ENCODE assay signal across 11 mouse cellular contexts in genomic region chr4:152953237-152953974, GRCm38 (mm10).
A peak's percentile ranks its signal among the peaks of the same experiment; 100 is the strongest.
DNase-seq lines count a peak whose midpoint lies in the region; ATAC-seq lines count a peak whose summit lies in the region.
"Had no signal": no experiment of that assay in that cellular context is flagged by ENCODE, and none has a peak within 500 bp of the region (broad histone marks: within the 10 kb centered on the region; RNA-seq: fewer than 3 reads in every experiment).

No protein-coding gene starts in this region.

- H3K4me1 ChIP-seq in hindbrain, embryonic 12.5 days: peaks cover 17% of the 10 kb centered on the region

- peak overlapping the region; percentile 74 for H3K27ac ChIP-seq in hindbrain, embryonic 12.5 days
- H3K27ac ChIP-seq: limb, embryonic 13.5 days had no signal

- H3K27me3 ChIP-seq in hindbrain, embryonic 12.5 days: peaks cover 6% of the 10 kb centered on the region; the same call in 1 of the 2 replicates

- H3K4me2 ChIP-seq in hindbrain, embryonic 12.5 days (replicated peaks): no peak overlapping the region
- H3K4me2 ChIP-seq: limb, embryonic 13.5 days had no signal

- H3K4me3 ChIP-seq in hindbrain, embryonic 12.5 days: no peak overlapping the region
- H3K4me3 ChIP-seq: limb, embryonic 13.5 days had no signal

- peak; percentile 83 for ATAC-seq in hindbrain, embryonic 12.5 days (ENCODE audit: low FRiP score)
- no peak for ATAC-seq in monocyte, adult 5-6 weeks (replicated peaks; ENCODE audit: insufficient number of reproducible peaks, low FRiP score, low TSS enrichment, poor library complexity, severe bottlenecking)

- no peak overlapping the region for H3K9ac ChIP-seq in hindbrain, embryonic 12.5 days
- H3K9ac ChIP-seq: limb, embryonic 13.5 days had no signal

- DNase-seq in kidney, postnatal 14 days: peak; percentile 1
- no peak for DNase-seq in kidney, adult 9 months
- peak; percentile 61 for DNase-seq in embryo, embryonic 11 days
- DNase-seq in neural tube, embryonic 10.5 days (ENCODE audit: extremely low spot score, low spot score): peak; percentile 50
- DNase-seq in urinary bladder, postnatal 36 days (ENCODE audit: low spot score in 2 of 2): no peak
- no peak for DNase-seq in cerebellum, adult 8-10 months
- DNase-seq: heart, adult 11 months; kidney, adult 11 months had no signal

- 39% methylated on average over 15 of the region's 15 CpGs for WGBS in hindbrain, embryonic 12.5 days

- no peaks in the 10 kb centered on the region for H3K9me3 ChIP-seq in hindbrain, embryonic 12.5 days (replicated peaks)
- H3K9me3 ChIP-seq: limb, embryonic 13.5 days had no signal

- no peaks in the 10 kb centered on the region for H3K36me3 ChIP-seq in hindbrain, embryonic 12.5 days
- H3K36me3 ChIP-seq: limb, embryonic 13.5 days had no signal

Comparison
In these comparisons a context has a peak if more than half of its experiments do, and no peak if none do; other contexts are left out.
1. DNase-seq: peak in kidney, postnatal 14 days (single experiment), embryo, embryonic 11 days (single experiment) and neural tube, embryonic 10.5 days (single experiment); none in kidney, adult 9 months (single experiment), urinary bladder, postnatal 36 days (0 of 2) and cerebellum, adult 8-10 months (single experiment).